Mouse (Mus musculus) cortical plate, adult 2 months (tissue): ENCODE measurements around the gene Dtnb.

ENCODE experiments used
- CTCF ChIP-seq: fragments of 200-500 bp; IDR thresholded peaks from 2 replicates; pipeline ENCODE4 v1.5.1; 2011; ENCODE audit warnings: mild to moderate bottlenecking, control low read depth, low read length; ENCODE audit not compliant: insufficient read depth; ENCODE audit errors: extremely low read depth
- POLR2A ChIP-seq: fragments of 200-500 bp; IDR thresholded peaks from 2 replicates; pipeline ENCODE4 v1.6.1; 2011; ENCODE audit warnings: mild to moderate bottlenecking, low read length, control low read depth; ENCODE audit not compliant: insufficient read depth; ENCODE audit errors: extremely low read depth

GRCm38 (mm10) chr12:3806271-3806684 lies 234.1 kb downstream of the Dtnb start:
- TF ChIP-seq CTCF = peak; percentile 28
- TF ChIP-seq POLR2A = no peak
